Mouse (Mus musculus): Measurements from ENCODE around the gene Cramp1l.
"Not testable (repeated sequence)": the region's sequence is repeated elsewhere in the genome, so short reads cannot be mapped to it uniquely, and the experiment has no call there.

The Cramp1l gene

GRCm38 (mm10) chr17:24960135-24960851 is 55.3 kb downstream of the Cramp1l start, which contains the start of gene Jpt2:
Gene Jpt2, minus strand, starts transcription at chr17:24960689.
- DNase-seq (ENCODE audit: low read depth, low spot score): peak; percentile 99

- DNase-seq (ENCODE audit: low read depth, low spot score): no peak
Observed at GRCm38 (mm10) chr17:24959371-24959770, 56.2 kb downstream of the Cramp1l start.

GRCm38 (mm10) chr17:24953291-24953690 is 62.3 kb downstream of the Cramp1l start:
- DNase-seq (ENCODE audit: low read depth, low spot score): no peak

DNA sequence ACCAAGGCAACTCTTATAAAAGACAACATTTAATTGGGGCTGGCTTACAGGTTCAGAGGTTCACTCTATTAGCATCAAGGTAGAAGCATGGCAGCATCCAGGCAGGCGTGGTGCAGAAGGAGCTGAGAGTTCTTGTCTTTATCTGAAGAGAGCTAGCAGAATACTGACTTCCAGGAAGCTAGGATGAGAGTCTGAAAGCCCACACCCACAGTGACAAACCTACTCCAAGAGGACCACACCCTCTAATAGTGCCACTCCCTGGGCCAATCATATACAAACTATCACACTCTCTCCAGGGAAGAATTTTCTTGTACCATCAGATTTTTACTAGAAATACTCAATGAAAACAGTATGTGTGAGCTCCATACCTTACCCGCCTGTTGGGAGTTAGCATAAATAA is 64.9 kb downstream of the Cramp1l start:
- no peak for DNase-seq (ENCODE audit: low read depth, low spot score)

DNA sequence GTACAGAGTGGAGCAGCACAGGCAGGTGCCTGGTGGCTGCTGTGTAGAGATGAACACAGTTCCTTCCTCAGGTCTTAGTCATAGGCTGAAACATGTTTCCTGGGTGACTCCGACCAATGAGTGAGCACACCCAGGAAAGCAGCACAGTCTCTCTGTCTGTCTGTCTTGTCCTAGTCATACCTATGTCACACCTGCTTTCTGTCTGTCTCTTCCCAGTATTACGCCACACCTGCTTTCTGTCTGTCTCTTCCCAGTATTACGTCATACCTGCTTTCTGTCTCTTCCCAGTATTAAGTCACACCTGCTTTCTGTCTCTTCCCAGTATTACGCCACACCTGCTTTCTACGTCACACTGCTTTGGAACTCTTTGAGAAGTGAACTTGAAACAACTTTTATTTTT is 67.4 kb downstream of the Cramp1l start:
- DNase-seq (ENCODE audit: low read depth, low spot score): no peak

- not testable (repeated sequence) for DNase-seq (ENCODE audit: low read depth, low spot score)
Observed at GRCm38 (mm10) chr17:24943589-24943988, 72.0 kb downstream of the Cramp1l start.

DNA sequence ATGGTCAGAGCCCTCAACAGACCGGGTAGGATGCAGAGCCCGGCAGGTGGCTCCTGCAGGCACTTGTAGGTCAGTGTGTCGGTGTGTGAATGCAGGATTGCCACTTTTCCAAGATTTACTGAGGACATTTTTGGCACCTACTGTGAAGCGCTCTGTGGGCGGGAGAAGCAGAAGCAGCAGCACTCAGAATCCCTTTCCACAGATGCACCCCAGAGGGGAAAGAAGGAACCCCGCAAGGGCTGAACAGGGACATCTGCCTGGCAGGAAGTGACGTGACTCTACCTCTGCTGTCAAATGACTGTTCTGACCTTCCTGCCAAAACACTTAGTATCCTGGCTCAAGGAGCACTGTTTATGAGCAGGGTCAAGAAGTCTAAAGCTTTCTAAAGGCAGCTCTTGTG is 72.6 kb downstream of the Cramp1l start:
- peak; percentile 76 for DNase-seq (ENCODE audit: low read depth, low spot score)

DNA sequence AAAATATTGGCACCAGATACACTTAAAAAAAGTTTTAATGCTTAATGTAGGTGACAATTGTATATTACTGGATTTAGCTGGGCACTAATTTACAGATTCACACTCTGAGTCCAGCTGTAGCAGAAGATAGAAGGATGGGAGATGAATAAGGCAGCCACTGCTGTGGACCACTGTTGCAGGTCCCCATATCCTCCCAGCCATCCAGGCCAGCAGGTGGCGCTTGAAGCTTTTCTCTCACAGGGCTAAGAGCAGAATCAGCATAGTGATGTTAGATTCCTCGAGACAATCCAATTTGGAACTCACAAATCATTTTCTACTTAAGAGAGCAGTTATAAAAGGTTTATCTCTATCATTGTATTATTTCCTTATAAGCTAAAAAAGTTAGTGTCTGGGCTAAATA is 73.1 kb downstream of the Cramp1l start:
- peak; percentile 37 for DNase-seq (ENCODE audit: low read depth, low spot score)

- no peak for DNase-seq (ENCODE audit: low read depth, low spot score)
Observed at GRCm38 (mm10) chr17:24937266-24937665, 78.3 kb downstream of the Cramp1l start.

DNA sequence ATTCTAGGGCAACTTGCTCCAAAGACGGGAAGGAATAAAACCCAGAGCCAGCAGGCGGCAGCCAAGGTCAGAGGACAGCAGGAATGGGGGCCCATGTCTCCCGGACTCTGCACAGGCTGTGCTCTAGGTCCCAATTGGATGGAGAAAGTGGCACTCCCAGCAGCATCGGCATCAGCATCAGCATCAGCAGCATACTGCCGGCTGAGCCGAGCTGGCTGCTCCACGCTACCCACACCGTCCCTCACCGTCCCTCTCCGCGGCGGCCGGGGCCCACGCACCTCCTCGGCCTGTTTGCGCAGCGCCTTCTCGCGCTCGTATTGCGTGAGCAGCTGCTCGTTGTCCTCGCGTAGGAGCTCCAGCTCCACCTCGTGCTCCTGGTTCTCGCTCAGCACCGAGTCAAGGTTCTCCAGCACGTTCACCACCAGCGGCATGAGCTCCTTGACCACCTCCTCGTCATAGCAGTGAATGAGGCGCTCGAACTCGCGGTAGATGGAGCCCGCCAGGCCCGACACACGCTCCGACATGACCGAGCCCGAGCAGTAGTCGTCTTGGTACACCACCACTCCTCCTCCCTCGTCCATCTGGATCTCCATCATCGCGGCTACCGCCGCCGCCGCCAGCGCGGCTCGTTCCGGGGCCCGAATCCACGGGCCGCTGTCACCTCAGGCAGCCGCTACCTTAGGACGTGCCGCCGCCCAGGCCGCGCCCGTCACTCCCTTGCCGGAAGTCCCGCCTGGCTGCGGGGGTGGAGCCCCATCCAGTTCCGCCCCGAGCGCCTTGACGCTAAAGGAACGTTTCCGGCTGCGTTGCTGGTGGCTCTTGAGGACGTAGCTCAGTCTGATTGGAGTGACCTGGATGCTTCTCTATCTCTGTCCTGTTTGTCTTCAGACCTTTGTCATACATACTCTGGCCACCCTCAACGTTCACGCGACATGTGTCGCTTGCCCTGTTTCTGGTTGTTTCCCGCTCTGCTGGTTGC is 79.0 kb downstream of the Cramp1l start, which contains the start of gene Mapk8ip3:
Mapk8ip3 (minus strand) TSS at position 719 of the 979 bp plus-strand sequence.
- peak; percentile 99 for DNase-seq (ENCODE audit: low read depth, low spot score)

- no peak for DNase-seq (ENCODE audit: low read depth, low spot score)
Observed at GRCm38 (mm10) chr17:24935666-24936065, 79.9 kb downstream of the Cramp1l start.

GRCm38 (mm10) chr17:24934926-24935325 is 80.7 kb downstream of the Cramp1l start:
- DNase-seq (ENCODE audit: low read depth, low spot score): no peak

DNA sequence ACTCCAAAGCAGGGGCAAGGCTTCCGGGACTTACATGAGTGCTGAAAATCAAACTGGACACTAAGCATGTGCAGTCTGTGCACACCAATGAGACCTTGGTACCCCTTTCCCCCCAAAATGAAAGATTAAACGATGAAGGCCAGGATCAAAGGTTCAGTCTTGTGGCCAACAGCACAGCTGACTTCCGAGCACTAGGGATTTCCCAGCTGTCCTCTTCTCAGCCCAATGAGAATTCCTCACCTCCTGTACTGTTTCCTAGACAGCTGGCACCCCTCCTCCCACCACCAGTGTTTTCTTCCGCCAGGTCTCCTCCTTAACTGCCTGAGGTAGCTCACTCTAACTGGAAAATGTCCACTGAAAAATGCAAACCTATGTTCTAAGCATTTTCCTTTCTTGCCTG is 82.4 kb downstream of the Cramp1l start:
- peak; percentile 17 for DNase-seq (ENCODE audit: low read depth, low spot score)

- DNase-seq (ENCODE audit: low read depth, low spot score): no peak
Observed at GRCm38 (mm10) chr17:24932431-24932830, 83.2 kb downstream of the Cramp1l start.

DNA sequence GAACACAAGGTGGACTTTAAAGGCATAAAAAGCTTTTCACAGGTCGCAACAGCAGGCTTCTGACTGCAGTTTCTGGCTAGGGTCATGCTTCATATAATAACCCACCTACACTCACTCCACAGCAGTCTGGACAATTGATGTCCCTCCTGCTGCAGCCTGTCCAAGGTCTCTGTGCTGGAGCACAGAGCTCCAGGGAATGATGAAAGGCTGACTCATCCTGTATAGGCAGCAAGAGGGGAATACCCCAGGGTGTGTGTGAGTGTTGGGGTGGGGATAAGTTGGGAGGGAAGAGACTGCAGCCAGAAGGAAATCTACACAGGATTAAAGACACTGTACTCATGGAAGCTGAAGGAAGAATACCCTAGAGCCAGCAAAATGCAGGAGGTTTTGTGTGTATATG is 86.1 kb downstream of the Cramp1l start:
- DNase-seq (ENCODE audit: low read depth, low spot score): peak; percentile 40

GRCm38 (mm10) chr17:24923246-24923645 is 92.3 kb downstream of the Cramp1l start:
- DNase-seq (ENCODE audit: low read depth, low spot score): no peak

GRCm38 (mm10) chr17:24913984-24914383 is 101.6 kb downstream of the Cramp1l start:
- DNase-seq (ENCODE audit: low read depth, low spot score): no peak
